Mouse (Mus musculus) limb, embryonic 12.5 days (tissue): ENCODE measurements at regions not wholly inside any gene's neighbourhood (a gene's known extent, or its start where the extent isn't known, plus 50 kb on each side); places are given as distances from the start of the nearest gene placed in this dataset.

Experiments
- ATAC-seq: fragments of 200-750 bp; cut with Nextera tagmentation; 2 replicates; pipeline ENCODE4 v1.8.0; 2017; ENCODE audit warnings: low read depth, moderate TSS enrichment; ENCODE audit not compliant: insufficient number of reproducible peaks, insufficient read depth, low FRiP score, low TSS enrichment
- H3K27ac ChIP-seq: fragments of 300-500 bp; sonication (generic); 2 replicates; pipeline ENCODE4 v1.5.1; 2016; ENCODE audit warnings: mild to moderate bottlenecking, moderate library complexity
- H3K27me3 ChIP-seq: fragments of 300-500 bp; sonication (generic); 2 replicates; pipeline ENCODE4 v1.6.1; 2016; ENCODE audit warnings: mild to moderate bottlenecking, moderate library complexity
- H3K36me3 ChIP-seq: fragments of 300-500 bp; sonication (generic); 2 replicates; pipeline ENCODE4 v1.6.1; 2016; ENCODE audit warnings: mild to moderate bottlenecking, moderate library complexity
- H3K4me1 ChIP-seq: fragments of 300-500 bp; sonication (generic); replicated peaks from 2 replicates; pipeline ENCODE4 v1.6.1; 2016
- H3K4me2 ChIP-seq: fragments of 300-500 bp; sonication (generic); 2 replicates; pipeline ENCODE4 v1.6.1; 2016; ENCODE audit warnings: mild to moderate bottlenecking, moderate library complexity
- H3K4me3 ChIP-seq: fragments of 300-500 bp; sonication (generic); replicated peaks from 2 replicates; pipeline ENCODE4 v1.5.1; 2016; ENCODE audit warnings: mild to moderate bottlenecking
- H3K9ac ChIP-seq: fragments of 300-500 bp; sonication (generic); replicated peaks from 2 replicates; pipeline ENCODE4 v1.6.1; 2016; ENCODE audit warnings: mild to moderate bottlenecking, moderate library complexity
- H3K9me3 ChIP-seq: fragments of 300-500 bp; sonication (generic); 2 replicates; pipeline ENCODE4 v1.6.1; 2016; ENCODE audit warnings: mild to moderate bottlenecking, moderate library complexity
- WGBS: fragments of 180-500 bp; shearing (Covaris S2); methylation state at CpG from one replicate; pipeline ENCODE4 v1.1.7; 2016; 5-methylcytosine and 5-hydroxymethylcytosine counted together

GRCm38 (mm10) chr16:67769114-67769513 lies 148.4 kb upstream of the Cadm2 start:
- H3K9me3 ChIP-seq, result no peaks in the 10 kb centered on the region
- no peak overlapping the region for H3K4me3 ChIP-seq
- ATAC-seq, result no peak
- no peak overlapping the region for H3K27ac ChIP-seq
- no peak overlapping the region for H3K4me2 ChIP-seq
- H3K27me3 ChIP-seq, result no peaks in the 10 kb centered on the region
- H3K4me1 ChIP-seq, result no peaks in the 10 kb centered on the region
- WGBS, result 55% methylated on average over 5 of the region's 5 CpGs
- H3K36me3 ChIP-seq, result no peaks in the 10 kb centered on the region
- no peak overlapping the region for H3K9ac ChIP-seq

- Histone ChIP-seq H3K4me3 (no peak overlapping the region), H3K36me3 (no peaks in the 10 kb centered on the region), H3K9me3 (no peaks in the 10 kb centered on the region), H3K4me1 (no peaks in the 10 kb centered on the region), H3K27me3 (no peaks in the 10 kb centered on the region), H3K9ac (no peak overlapping the region), H3K27ac (no peak overlapping the region), H3K4me2 (no peak overlapping the region)
- 87% methylated on average over 2 of the region's 2 CpGs for WGBS
- no peak for ATAC-seq
Measured at GRCm38 (mm10) chr16:67735398-67735797, 114.7 kb upstream of the Cadm2 start.

- no peaks in the 10 kb centered on the region for H3K9me3 ChIP-seq
- ATAC-seq, result no peak
- H3K27ac ChIP-seq, result no peak overlapping the region
- H3K36me3 ChIP-seq, result no peaks in the 10 kb centered on the region
- no peak overlapping the region for H3K9ac ChIP-seq
- no peak overlapping the region for H3K4me3 ChIP-seq
- H3K4me2 ChIP-seq, result no peak overlapping the region
- H3K4me1 ChIP-seq, result no peaks in the 10 kb centered on the region
- no peaks in the 10 kb centered on the region for H3K27me3 ChIP-seq
- 68% methylated on average over 3 of the region's 3 CpGs for WGBS
Measured at GRCm38 (mm10) chr16:67698619-67699018, 77.9 kb upstream of the Cadm2 start.
